Mouse (Mus musculus) liver, adult 2 months (tissue): ENCODE results near the gene Gli1. TPM values are rescaled to one million over a fixed set of nuclear protein-coding genes. Genes with fewer than 3 reads are reported as not detected.

Source experiments
- DNase-seq: peaks from one replicate; pipeline ENCODE4 v3.0.0-alpha.2; 2011; ENCODE audit warnings: low read depth, low spot score; ENCODE audit errors: extremely low read depth
- H3K27ac ChIP-seq: fragments of 200-500 bp; replicated peaks from 2 replicates; pipeline ENCODE4 v1.5.1; 2012; ENCODE audit warnings: low read depth, mild to moderate bottlenecking, control low read depth, inconsistent platforms, low read length; ENCODE audit not compliant: insufficient read depth
- H3K27me3 ChIP-seq: fragments of 200-500 bp; 2 replicates; pipeline ENCODE4 v1.6.1; 2012; ENCODE audit warnings: mild to moderate bottlenecking, moderate library complexity, low read length, inconsistent platforms; ENCODE audit not compliant: control insufficient read depth, insufficient read depth
- H3K36me3 ChIP-seq: fragments of 200-500 bp; 2 replicates; pipeline ENCODE4 v1.6.1; 2012; ENCODE audit warnings: low read length, inconsistent platforms; ENCODE audit not compliant: control insufficient read depth, insufficient read depth
- H3K4me1 ChIP-seq: fragments of 200-500 bp; 2 replicates; pipeline ENCODE4 v1.6.1; 2011; ENCODE audit warnings: low read length; ENCODE audit not compliant: control insufficient read depth, insufficient read depth
- H3K4me3 ChIP-seq: fragments of 200-500 bp; 2 replicates; pipeline ENCODE4 v1.5.1; 2011; ENCODE audit warnings: low read depth, mild to moderate bottlenecking, control low read depth, low read length, moderate library complexity; ENCODE audit not compliant: insufficient read depth
- H3K79me2 ChIP-seq: fragments of 200-500 bp; 2 replicates; pipeline ENCODE4 v1.6.1; 2012; ENCODE audit warnings: inconsistent platforms, mild to moderate bottlenecking, low read length, moderate library complexity; ENCODE audit not compliant: control insufficient read depth, insufficient read depth
- H3K9ac ChIP-seq: fragments of 200-500 bp; 2 replicates; pipeline ENCODE4 v1.6.1; 2012; ENCODE audit warnings: low read depth, mild to moderate bottlenecking, control low read depth, inconsistent platforms, low read length
- CTCF ChIP-seq: fragments of 200-500 bp; IDR thresholded peaks from 2 replicates; pipeline ENCODE4 v1.5.1; 2011; ENCODE audit warnings: low read depth, low read length, control low read depth
- POLR2A ChIP-seq: fragments of 200-500 bp; IDR thresholded peaks from 2 replicates; pipeline ENCODE4 v1.6.1; 2011; ENCODE audit warnings: low read length, control low read depth; ENCODE audit not compliant: insufficient read depth; ENCODE audit errors: extremely low read depth
- WGBS: fragments of 180-500 bp; shearing (Covaris S2); methylation state at CpG from one replicate; pipeline ENCODE4 v1.1.7; 2018; 5-methylcytosine and 5-hydroxymethylcytosine counted together
- polyA plus RNA-seq: library from polyadenylated mRNA; depleted of rRNA; stranded (reverse); fragments of >200 nt; gene quantifications from 2 replicates; pipeline ENCODE4 v1.2.3, GENCODE M21; 2012
- total RNA-seq: library from RNA; depleted of rRNA; stranded (reverse); fragments of >200 nt; gene quantifications from 2 replicates; pipeline ENCODE4 v1.2.3, GENCODE M21; 2014

Gene Gli1
- total and polyA plus RNA-seq, 2 experiments, result 0.04 TPM; not detected in 1

GRCm38 (mm10) chr10:127360714-127361113 lies 18.9 kb upstream of the Gli1 start:
- H3K4me3 ChIP-seq, result no peak overlapping the region
- WGBS, result 91% methylated on average over 3 of the region's 3 CpGs
- H3K27me3 ChIP-seq, result no peaks in the 10 kb centered on the region
- peaks cover 7% of the 10 kb centered on the region; the same call in 1 of the 2 replicates for H3K79me2 ChIP-seq
- no peak overlapping the region for H3K9ac ChIP-seq
- peaks cover 18% of the 10 kb centered on the region for H3K36me3 ChIP-seq
- DNase-seq, result no peak
- peaks cover 16% of the 10 kb centered on the region for H3K4me1 ChIP-seq
- H3K27ac ChIP-seq, result no peak overlapping the region
- TF ChIP-seq CTCF (no peak), POLR2A (no peak)

DNA sequence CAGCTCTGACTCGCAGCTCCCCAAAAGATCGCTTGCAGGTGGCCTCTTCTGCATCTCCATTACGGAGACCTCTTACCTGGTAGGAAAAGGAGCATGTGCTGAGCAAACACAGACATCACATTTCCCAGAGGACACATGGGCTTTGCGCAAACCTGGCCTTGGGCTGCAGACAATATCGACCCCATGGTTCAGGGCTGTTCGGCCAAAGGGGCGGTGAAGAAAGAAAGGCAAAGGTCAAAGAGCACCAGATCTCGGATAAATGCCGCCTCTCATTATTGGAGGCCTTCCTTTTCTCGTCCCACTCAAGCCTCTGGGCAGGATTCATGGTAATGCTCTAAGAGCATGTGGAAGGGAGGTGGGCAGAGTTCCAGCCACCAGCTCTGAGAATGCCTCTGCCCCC lies 13.6 kb upstream of the Gli1 start:
- TF ChIP-seq CTCF, result no peak
- no peak for TF ChIP-seq POLR2A
- H3K4me1 ChIP-seq, result peaks cover 36% of the 10 kb centered on the region
- H3K4me3 ChIP-seq, result no peak overlapping the region
- H3K9ac ChIP-seq, result peak overlapping the region; percentile 13; the same call in 1 of the 2 replicates
- peak overlapping the region; percentile 88 for H3K27ac ChIP-seq
- peak; percentile 99 for DNase-seq
- WGBS, result 18% methylated on average over 10 of the region's 10 CpGs
- H3K36me3 ChIP-seq, result peaks cover 4% of the 10 kb centered on the region; the same call in 1 of the 2 replicates
- H3K79me2 ChIP-seq, result peaks cover 10% of the 10 kb centered on the region; the same call in 1 of the 2 replicates
- H3K27me3 ChIP-seq, result no peaks in the 10 kb centered on the region

GRCm38 (mm10) chr10:127353909-127354895 lies 12.4 kb upstream of the Gli1 start, which contains the start of gene Inhbe:
Inhbe (minus strand) TSS chr10:127354411.
- TF ChIP-seq POLR2A, result no peak
- TF ChIP-seq CTCF, result peak; percentile 89
- WGBS, result 60% methylated on average over 18 of the region's 18 CpGs
- Histone ChIP-seq H3K9ac (peak within 1 kb of the TSS; percentile 55), H3K36me3 (peaks cover 11% of the 10 kb centered on the region; the same call in 1 of the 2 replicates), H3K4me3 (no peak within 1 kb of the TSS), H3K4me1 (peaks cover 36% of the 10 kb centered on the region), H3K27me3 (no peaks in the 10 kb centered on the region), H3K27ac (peak within 1 kb of the TSS; percentile 88), H3K79me2 (peaks cover 13% of the 10 kb centered on the region; the same call in 1 of the 2 replicates)
- peak; percentile 74 for DNase-seq

DNA sequence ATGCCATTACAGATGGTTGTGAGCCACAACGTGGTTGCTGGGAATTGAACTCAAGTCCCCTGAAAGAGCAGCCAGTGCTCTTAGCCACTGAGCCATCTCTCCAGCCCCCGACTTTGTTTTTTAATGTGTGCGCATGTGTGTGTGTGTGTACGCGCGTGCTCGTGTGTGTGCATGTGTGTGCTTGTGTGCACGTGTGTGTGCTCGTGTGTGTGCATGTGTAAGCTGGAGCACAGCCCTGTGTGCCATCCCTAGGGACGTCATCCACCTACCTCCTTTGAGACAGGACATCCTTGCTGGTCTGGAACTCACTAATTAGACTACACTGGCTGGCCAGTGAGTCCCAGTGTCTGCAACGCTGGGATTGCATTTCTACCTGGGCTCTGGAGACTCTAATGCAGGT lies 11.0 kb upstream of the Gli1 start:
- peak overlapping the region; percentile 7; the same call in 1 of the 2 replicates for H3K4me3 ChIP-seq
- WGBS, result 62% methylated on average over 11 of the region's 11 CpGs
- H3K9ac ChIP-seq, result peak overlapping the region; percentile 14
- H3K27ac ChIP-seq, result peak overlapping the region; percentile 88
- H3K27me3 ChIP-seq, result no peaks in the 10 kb centered on the region
- peaks cover 8% of the 10 kb centered on the region; the same call in 1 of the 2 replicates for H3K36me3 ChIP-seq
- TF ChIP-seq CTCF (no peak), POLR2A (no peak)
- DNase-seq, result peak; percentile 64
- peaks cover 35% of the 10 kb centered on the region for H3K4me1 ChIP-seq
- peaks cover 13% of the 10 kb centered on the region; the same call in 1 of the 2 replicates for H3K79me2 ChIP-seq

GRCm38 (mm10) chr10:127352187-127352586 lies 10.4 kb upstream of the Gli1 start:
- peak overlapping the region; percentile 95 for H3K27ac ChIP-seq
- H3K27me3 ChIP-seq, result no peaks in the 10 kb centered on the region
- 0 out of 2 replicates have a peak overlapping the region, but pooled peaks have one; percentile 67 for H3K4me3 ChIP-seq
- TF ChIP-seq CTCF (no peak), POLR2A (no peak)
- peaks cover 7% of the 10 kb centered on the region; the same call in 1 of the 2 replicates for H3K36me3 ChIP-seq
- peaks cover 13% of the 10 kb centered on the region; the same call in 1 of the 2 replicates for H3K79me2 ChIP-seq
- WGBS, result 23% methylated on average over 9 of the region's 9 CpGs
- DNase-seq, result peak; percentile 96
- peak overlapping the region; percentile 80 for H3K9ac ChIP-seq
- H3K4me1 ChIP-seq, result peaks cover 34% of the 10 kb centered on the region
